Mouse (Mus musculus): ENCODE measurements around the gene Shmt1. TPM values are rescaled to one million over a fixed set of nuclear protein-coding genes. Genes with fewer than 3 reads are reported as not detected.
"Not testable (repeated sequence)": the region's sequence is repeated elsewhere in the genome, so short reads cannot be mapped to it uniquely, and the experiment has no call there.

The Shmt1 gene
- total RNA-seq (2021) = 87.9 and 89.6 TPM in 2 replicates
- long read RNA-seq, experiment 1, transcript Shmt1-201 (12 exons, 2,858 nt) = major isoform, 141 of 161 reads
- long read RNA-seq, experiment 1, partial matches to known transcripts = 9 of 161 reads
- long read RNA-seq, experiment 1, other reads (novel, unspliced or antisense) = 8 of 161 reads
- long read RNA-seq, experiment 2, transcript Shmt1-201 (12 exons, 2,858 nt) = major isoform, 100 of 121 reads
- long read RNA-seq, experiment 2, partial matches to known transcripts = 11 of 121 reads
- long read RNA-seq, experiment 2, other reads (novel, unspliced or antisense) = 9 of 121 reads

DNA sequence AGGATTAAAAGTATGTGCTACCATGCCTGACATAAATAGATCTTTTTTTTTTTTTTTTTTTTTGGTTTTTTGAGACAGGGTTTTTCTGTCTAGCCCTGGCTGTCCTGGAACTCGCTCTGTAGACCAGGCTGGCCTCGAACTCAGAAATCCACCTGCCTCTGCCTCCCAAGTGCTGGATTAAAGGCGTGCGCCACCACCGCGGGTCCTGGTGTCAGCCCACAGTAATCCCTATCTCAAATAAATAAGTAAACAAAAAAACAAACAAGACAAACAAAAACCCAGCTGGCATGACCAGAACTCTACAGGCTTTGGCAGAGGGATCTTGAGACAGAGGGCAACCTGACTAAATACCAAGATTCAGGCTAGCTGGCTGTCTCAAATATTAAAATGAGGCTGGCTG lies at the start of gene Shmt1:
Shmt1 (minus strand) TSS at position 101 of the 400 bp plus-strand sequence.
- not testable (repeated sequence) for DNase-seq

GRCm38 (mm10) chr11:60856587-60856986 lies 45.1 kb upstream of the Shmt1 start:
- no peak for DNase-seq

DNA sequence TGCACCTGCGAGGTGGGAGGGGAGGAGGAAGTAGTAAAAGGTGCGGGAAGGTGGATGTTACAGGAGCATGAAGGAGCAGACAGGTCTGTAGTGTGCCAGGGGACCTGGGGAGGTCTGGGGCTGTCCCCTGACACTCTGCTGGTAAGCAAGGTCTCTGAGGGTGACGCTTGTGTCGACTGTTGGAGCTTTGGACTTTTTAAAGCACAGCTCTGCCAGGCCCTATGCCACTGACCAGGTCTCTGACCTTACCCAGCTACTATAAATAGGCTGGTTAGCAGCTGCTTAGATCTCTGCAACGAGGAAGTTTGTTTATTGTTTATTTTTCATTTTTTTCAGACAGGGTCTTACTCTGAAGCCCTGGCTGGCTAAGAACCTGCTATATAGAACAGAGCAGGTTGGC lies 33.9 kb upstream of the Shmt1 start:
- no peak for DNase-seq

DNA sequence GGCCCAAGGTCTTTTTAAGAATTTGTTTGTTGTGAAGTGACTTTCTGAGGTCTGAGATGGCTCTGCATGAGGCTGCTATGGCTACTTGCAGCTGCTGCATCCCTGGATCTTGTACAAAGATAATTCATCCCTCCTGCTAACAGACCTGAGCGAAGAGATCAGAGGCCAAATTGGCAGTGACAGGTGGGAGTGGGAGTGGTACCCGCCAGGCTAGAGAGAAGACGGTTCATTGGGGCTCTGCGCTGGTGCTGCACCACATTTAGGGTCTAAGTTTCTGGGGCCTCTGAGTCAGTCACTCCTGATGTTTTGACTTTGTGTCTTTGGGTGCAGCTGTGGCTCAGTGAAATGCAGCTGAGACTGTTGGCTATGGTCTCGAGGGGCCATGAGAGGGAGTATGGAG lies 31.9 kb upstream of the Shmt1 start:
- no peak for DNase-seq

- DNase-seq = peak; percentile 54
Measured at GRCm38 (mm10) chr11:60841467-60842200, 30.1 kb upstream of the Shmt1 start.

GRCm38 (mm10) chr11:60837644-60838406 lies 26.3 kb upstream of the Shmt1 start:
- peak; percentile 38 for DNase-seq

- DNase-seq = no peak
Measured at GRCm38 (mm10) chr11:60836897-60837296, 25.4 kb upstream of the Shmt1 start.

- DNase-seq = peak; percentile 89
Measured at GRCm38 (mm10) chr11:60830433-60831052, 19.0 kb upstream of the Shmt1 start, which contains the start of gene Dhrs7b. Dhrs7b (plus strand) TSS chr11:60830631.

GRCm38 (mm10) chr11:60828903-60829302 lies 17.4 kb upstream of the Shmt1 start:
- DNase-seq = no peak

DNA sequence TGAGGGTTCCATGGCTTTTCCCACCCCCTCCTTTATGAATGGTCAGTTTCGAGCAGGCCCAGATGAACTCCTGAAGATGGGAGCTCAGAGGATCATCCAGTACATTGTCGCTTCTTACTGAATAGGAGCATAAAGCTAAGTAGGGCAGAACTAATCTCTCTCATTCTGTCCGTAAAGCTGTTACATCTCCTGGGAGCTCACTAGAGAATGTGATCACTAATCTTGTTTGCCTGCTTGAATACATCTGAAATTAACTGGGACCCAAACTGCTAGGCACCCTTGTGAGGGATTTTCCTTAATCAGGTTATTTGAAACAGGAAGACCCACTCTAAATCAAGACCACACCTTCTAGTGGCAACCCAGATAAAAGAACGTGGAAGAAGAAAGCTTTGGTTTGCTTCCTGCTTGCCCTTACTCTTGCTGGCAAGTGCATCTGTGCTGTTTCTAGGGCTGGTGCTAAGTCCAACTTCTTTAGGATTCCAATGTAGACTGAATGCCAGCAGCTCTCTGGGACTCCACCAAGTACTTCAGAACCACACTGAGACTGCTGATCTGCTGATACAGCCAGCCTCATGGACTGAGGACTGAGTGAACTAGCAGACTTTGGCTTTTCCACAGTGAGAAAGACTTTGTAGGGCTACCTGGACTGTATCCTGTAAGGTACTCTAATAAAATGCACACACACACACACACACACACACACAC lies 15.9 kb upstream of the Shmt1 start:
- no peak for DNase-seq

GRCm38 (mm10) chr11:60826700-60827099 lies 15.2 kb upstream of the Shmt1 start:
- DNase-seq = no peak

- DNase-seq = no peak
Measured at GRCm38 (mm10) chr11:60825191-60825590, 13.7 kb upstream of the Shmt1 start.

- DNase-seq = no peak
Measured at GRCm38 (mm10) chr11:60823771-60824170, 12.3 kb upstream of the Shmt1 start.

- DNase-seq = no peak
Measured at GRCm38 (mm10) chr11:60816398-60816797, 4.9 kb upstream of the Shmt1 start.

DNA sequence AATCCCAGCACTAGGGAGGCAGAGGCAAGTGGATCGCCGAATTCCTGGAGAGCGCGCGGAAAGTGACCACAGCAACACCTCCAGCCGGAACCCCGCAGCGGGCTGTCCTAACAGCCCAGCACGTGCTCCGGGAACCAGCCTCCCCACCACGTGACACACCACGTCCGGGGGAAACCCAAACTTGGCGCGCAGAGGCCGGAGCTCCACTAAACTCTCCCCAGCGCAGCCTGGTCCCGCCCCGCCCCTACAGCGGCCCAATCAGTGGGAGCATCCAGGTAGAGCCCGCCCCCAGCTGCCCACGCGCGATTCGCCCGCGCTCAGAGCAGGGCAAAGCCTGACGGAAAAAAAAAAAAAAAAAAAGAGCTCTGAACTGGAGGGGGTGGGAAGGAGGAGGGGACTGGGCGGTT lies 461 bp downstream of the Shmt1 start:
- peak; percentile 99 for DNase-seq

GRCm38 (mm10) chr11:60810046-60810965 lies 1.2 kb downstream of the Shmt1 start:
- no peak for DNase-seq

GRCm38 (mm10) chr11:60809546-60809945 lies 2.0 kb downstream of the Shmt1 start:
- DNase-seq = no peak

DNA sequence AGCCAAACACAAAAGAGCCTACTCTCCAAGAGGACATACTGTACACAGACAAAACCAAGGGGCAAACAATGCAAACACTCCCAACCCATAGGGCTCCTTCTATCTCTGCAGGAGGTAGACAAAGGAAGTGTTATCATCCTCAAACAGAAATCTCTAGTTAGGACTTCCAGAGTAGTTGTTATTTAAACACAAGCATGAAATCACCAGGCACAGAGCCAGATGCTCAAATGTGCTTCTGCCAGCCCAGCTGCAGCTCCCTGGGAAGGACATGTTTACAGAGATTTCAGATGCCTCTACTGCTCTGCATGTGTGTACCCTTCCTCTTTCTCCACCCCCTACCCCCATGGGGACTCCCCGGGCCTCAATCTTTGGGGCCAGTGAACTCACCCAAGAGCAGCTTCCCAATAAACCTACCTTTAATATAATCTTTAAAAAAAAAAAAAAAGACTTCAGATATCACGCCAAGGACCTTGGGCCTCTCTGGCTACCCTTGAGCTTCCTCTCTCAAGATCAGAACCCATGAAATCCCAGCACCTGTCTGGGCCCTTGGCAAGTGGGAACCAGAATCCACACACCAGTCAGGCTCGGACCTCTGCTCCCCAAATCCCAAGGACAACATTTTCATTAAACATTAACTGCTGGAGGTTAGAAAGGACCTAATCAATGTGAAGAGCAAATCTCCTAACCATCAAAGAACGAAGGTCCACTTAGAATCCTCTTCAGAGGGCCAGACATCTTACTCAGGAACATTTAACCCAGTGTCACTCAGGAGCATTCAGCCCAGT lies 3.0 kb downstream of the Shmt1 start:
- DNase-seq = peak; percentile 79

GRCm38 (mm10) chr11:60800892-60801291 lies 10.6 kb downstream of the Shmt1 start:
- DNase-seq = no peak

DNA sequence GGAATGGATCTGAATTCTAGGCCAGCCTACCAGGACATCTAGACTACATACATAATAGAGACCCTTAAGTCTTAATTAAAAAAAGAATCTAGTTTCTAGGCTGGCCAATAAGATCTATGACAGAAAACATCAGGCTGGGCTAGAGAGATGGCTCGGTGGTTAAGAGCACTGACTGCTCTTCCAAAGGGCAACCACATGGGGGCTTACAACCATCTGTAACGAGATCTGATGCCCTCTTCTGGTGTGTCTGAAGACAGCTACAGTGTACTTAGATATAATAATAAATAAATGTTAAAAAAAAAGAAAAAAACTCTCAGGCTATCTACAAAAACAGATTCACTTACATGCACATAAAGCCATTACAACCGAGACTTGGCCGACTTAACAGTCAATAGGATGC lies 11.5 kb downstream of the Shmt1 start:
- no peak for DNase-seq

Data from adrenal gland, postnatal 14 days (tissue).